Mouse (Mus musculus): ENCODE data around the gene C330007P06Rik. TPM values are rescaled to one million over a fixed set of nuclear protein-coding genes. Genes with fewer than 3 reads are reported as not detected.
"Not testable (repeated sequence)": the region's sequence is repeated elsewhere in the genome, so short reads cannot be mapped to it uniquely, and the experiment has no call there.

C330007P06Rik gene
- total and polyA plus RNA-seq, 3 experiments, result 18.6 to 61.2 (median 53.0) TPM

DNA sequence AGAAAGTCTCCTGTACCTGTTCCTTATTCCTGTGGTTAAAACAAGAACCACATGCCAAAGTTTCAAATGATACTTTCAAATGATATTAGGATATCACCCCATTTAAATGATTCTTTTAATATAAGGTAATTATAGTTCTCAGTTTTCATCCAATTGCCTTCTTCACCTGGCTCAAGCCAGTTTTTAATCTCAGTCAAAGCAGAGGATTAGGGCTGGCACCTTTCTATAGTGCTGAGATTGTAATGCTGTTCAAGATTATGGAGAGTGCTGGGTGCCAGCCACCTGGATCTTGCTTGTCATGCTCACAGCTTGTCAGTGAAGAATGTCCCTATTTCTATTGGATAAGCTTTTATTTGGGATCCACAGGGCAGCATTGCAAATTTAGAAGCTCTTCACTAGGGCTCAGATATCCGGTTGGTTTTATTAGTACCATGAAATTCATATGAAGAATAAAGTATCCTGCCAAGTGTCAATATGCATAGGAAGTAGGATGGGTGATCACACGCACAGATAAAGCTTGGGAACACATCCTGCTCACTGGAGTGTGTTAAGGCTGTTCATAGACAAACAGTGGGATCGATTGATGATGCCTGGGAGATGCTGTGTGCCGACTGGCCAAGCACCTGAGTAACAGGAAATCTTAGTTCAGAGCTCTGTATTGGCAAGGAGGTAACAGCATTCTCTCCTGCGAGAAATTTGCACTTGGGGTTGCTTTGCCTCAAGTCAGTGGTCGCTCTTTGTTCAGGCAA, 74.6 kb downstream of the C330007P06Rik start:
- Histone ChIP-seq H3K27ac (ENCODE audit: insufficient read depth, low read depth) (no peak overlapping the region), H3K79me2 (replicated peaks; ENCODE audit: control insufficient read depth, extremely low read depth, insufficient read depth, poor library complexity, severe bottlenecking) (peaks cover 10% of the 10 kb centered on the region), H3K27me3 (replicated peaks) (no peaks in the 10 kb centered on the region), H3K4me1 (ENCODE audit: control insufficient read depth in 1 of 2, insufficient read depth in 2 of 2) (peaks cover 0 to 12% of the 10 kb centered on the region in 2 experiments; a peak in 1 of 4 replicates), H3K36me3 (replicated peaks in 1 of 2; ENCODE audit: control insufficient read depth in 1 of 2, insufficient read depth in 1 of 2, low read length in 1 of 2) (peaks cover 15 to 18% of the 10 kb centered on the region in 2 experiments), H3K4me2 (ENCODE audit: insufficient read depth, low read depth, poor library complexity, severe bottlenecking) (no peak overlapping the region), H3K9ac (ENCODE audit: insufficient read depth, low read depth) (no peak overlapping the region), H3K4me3 (replicated peaks in 1 of 3; ENCODE audit: low read depth in 2 of 3, low read length in 2 of 3, poor library complexity in 1 of 3) (no peak overlapping the region), H3K9me3 (replicated peaks; ENCODE audit: low read length) (no peaks in the 10 kb centered on the region)
- dilution Hi-C loops (cut with MboI; ENCODE audit: extremely low pct_ligation_motif_present, extremely low pct_unique_long_range_greater_than_20kb, low sequenced_read_pairs), result no loop called here
- TF ChIP-seq CHD1 (IDR thresholded peaks at IDR 0.05; ENCODE audit: low read depth, low read length) (no peak), POLR2AphosphoS2 (IDR thresholded peaks at IDR 0.05; ENCODE audit: low read depth, low read length) (peak; percentile 98), ZNF384 (IDR thresholded peaks at IDR 0.05; ENCODE audit: low read depth, low read length) (no peak), MXI1 (IDR thresholded peaks at IDR 0.05; ENCODE audit: low read depth, low read length) (no peak), USF1 (IDR thresholded peaks at IDR 0.05; ENCODE audit: low read depth, low read length) (no peak), CHD2 (IDR thresholded peaks at IDR 0.05; ENCODE audit: low read length) (peak; percentile 33; the same call in 1 of the 2 replicates)
- peak; percentile 14 for DNase-seq (ENCODE audit: extremely low read depth)
- in situ Hi-C loops (cut with MboI; ENCODE audit: low pct_ligation_motif_present, low pct_unique_long_range_greater_than_20kb, low sequenced_read_pairs), result loop anchor here (5.0 to 10.0 kb wide), 2 partner anchors 37 to 55 kb away; partner anchors contain the start of gene Slc25a43

- H3K9me3 ChIP-seq (replicated peaks; ENCODE audit: low read length); H3K27me3 ChIP-seq (replicated peaks); DNase-seq (ENCODE audit: extremely low read depth); dilution Hi-C loops (cut with MboI; ENCODE audit: extremely low pct_ligation_motif_present, extremely low pct_unique_long_range_greater_than_20kb, low sequenced_read_pairs); H3K27ac ChIP-seq (ENCODE audit: insufficient read depth, low read depth); H3K79me2 ChIP-seq (replicated peaks; ENCODE audit: control insufficient read depth, extremely low read depth, insufficient read depth, poor library complexity, severe bottlenecking); H3K4me1 ChIP-seq (ENCODE audit: control insufficient read depth in 1 of 2, insufficient read depth in 2 of 2): not testable (repeated sequence)
- H3K9ac ChIP-seq (ENCODE audit: insufficient read depth, low read depth), result peak overlapping the region; percentile 83
- peak overlapping the region; percentile 32 for H3K4me2 ChIP-seq (ENCODE audit: insufficient read depth, low read depth, poor library complexity, severe bottlenecking)
- peak overlapping the region; percentile 73 to 81 (median 75) for H3K4me3 ChIP-seq (replicated peaks in 1 of 3; ENCODE audit: low read depth in 2 of 3, low read length in 2 of 3, poor library complexity in 1 of 3)
- in situ Hi-C loops (cut with MboI; ENCODE audit: low pct_ligation_motif_present, low pct_unique_long_range_greater_than_20kb, low sequenced_read_pairs), result loop anchor here (5.0 to 10.0 kb wide), 2 partner anchors 34 to 52 kb away; partner anchors contain the start of gene Slc25a43
- peaks cover 15 to 18% of the 10 kb centered on the region in 2 experiments for H3K36me3 ChIP-seq (replicated peaks in 1 of 2; ENCODE audit: control insufficient read depth in 1 of 2, insufficient read depth in 1 of 2, low read length in 1 of 2)
These were observed 77.2 kb downstream of the C330007P06Rik start for GRCm38 (mm10) chrX:36796734-36797133.

- Histone ChIP-seq H3K36me3 (replicated peaks in 1 of 2; ENCODE audit: control insufficient read depth in 1 of 2, insufficient read depth in 1 of 2, low read length in 1 of 2) (peaks cover 15 to 18% of the 10 kb centered on the region in 2 experiments), H3K4me3 (replicated peaks in 1 of 3; ENCODE audit: low read depth in 2 of 3, low read length in 2 of 3, poor library complexity in 1 of 3) (peak overlapping the region; percentile 74 to 81 (median 75)), H3K9me3 (replicated peaks; ENCODE audit: low read length) (no peaks in the 10 kb centered on the region), H3K4me2 (ENCODE audit: insufficient read depth, low read depth, poor library complexity, severe bottlenecking) (peak overlapping the region; percentile 32; the same call in 1 of the 2 replicates), H3K27me3 (replicated peaks) (no peaks in the 10 kb centered on the region), H3K4me1 (ENCODE audit: control insufficient read depth in 1 of 2, insufficient read depth in 2 of 2) (peaks cover 0 to 8% of the 10 kb centered on the region in 2 experiments; a peak in 1 of 4 replicates), H3K9ac (ENCODE audit: insufficient read depth, low read depth) (peak overlapping the region; percentile 83), H3K27ac (ENCODE audit: insufficient read depth, low read depth) (peak overlapping the region; percentile 78), H3K79me2 (replicated peaks; ENCODE audit: control insufficient read depth, extremely low read depth, insufficient read depth, poor library complexity, severe bottlenecking) (peaks cover 10% of the 10 kb centered on the region)
- DNase-seq (ENCODE audit: extremely low read depth), result peak; percentile 68
- dilution Hi-C loops (cut with MboI; ENCODE audit: extremely low pct_ligation_motif_present, extremely low pct_unique_long_range_greater_than_20kb, low sequenced_read_pairs), result no loop called here
- in situ Hi-C loops (cut with MboI; ENCODE audit: low pct_ligation_motif_present, low pct_unique_long_range_greater_than_20kb, low sequenced_read_pairs), result loop anchor here (5.0 to 10.0 kb wide), 2 partner anchors 34 to 51 kb away; partner anchors contain the start of gene Slc25a43
- peak; percentile 85 for TF ChIP-seq MYC (IDR thresholded peaks at IDR 0.05; ENCODE audit: low read depth, low read length)
- TF ChIP-seq NELFE (IDR thresholded peaks at IDR 0.05; ENCODE audit: low read depth, low read length), result 0 out of 2 replicates have a peak, but pooled peaks have one; percentile 15
- peak; percentile 72 for TF ChIP-seq ELF1 (IDR thresholded peaks at IDR 0.05; ENCODE audit: low read depth, low read length)
- TF ChIP-seq IRF4 (IDR thresholded peaks at IDR 0.05; ENCODE audit: low read depth, low read length), result peak; percentile 36; the same call in 1 of the 2 replicates
- no peak for TF ChIP-seq TCF12 (IDR thresholded peaks at IDR 0.05; ENCODE audit: low read depth, low read length)
- TF ChIP-seq NRF1 (IDR thresholded peaks at IDR 0.05; ENCODE audit: low read depth, low read length), result peak; percentile 59
- no peak for TF ChIP-seq ETS1 (conservative IDR thresholded peaks at IDR 0.05; ENCODE audit: low read depth, low read length)
- peak; percentile 42; the same call in 1 of the 2 replicates for TF ChIP-seq HCFC1 (IDR thresholded peaks at IDR 0.05; ENCODE audit: low read depth, low read length)
- TF ChIP-seq ZC3H11A (IDR thresholded peaks at IDR 0.05; ENCODE audit: low read depth, low read length), result no peak
- no peak for TF ChIP-seq ZNF384 (IDR thresholded peaks at IDR 0.05; ENCODE audit: low read depth, low read length)
- TF ChIP-seq MEF2A (IDR thresholded peaks at IDR 0.05; ENCODE audit: borderline replicate concordance, low read depth, low read length), result no peak
- no peak for TF ChIP-seq PAX5 (IDR thresholded peaks at IDR 0.05; ENCODE audit: low read length)
- TF ChIP-seq CHD2 (IDR thresholded peaks at IDR 0.05; ENCODE audit: low read length), result peak; percentile 72
- no peak; the same call in none of the 2 replicates for TF ChIP-seq SIN3A (IDR thresholded peaks at IDR 0.05; ENCODE audit: low read length)
- peak; percentile 7; the same call in 1 of the 2 replicates for TF ChIP-seq SMC3 (IDR thresholded peaks at IDR 0.05; ENCODE audit: low read depth, low read length)
- peak in 1 of 2 experiments; percentile 69; a peak in 2 of 4 replicates for TF ChIP-seq CTCF (conservative IDR thresholded peaks at IDR 0.05 in 1 of 2, IDR thresholded peaks at IDR 0.05 in 1 of 2; ENCODE audit: low read depth in 2 of 2, low read length in 2 of 2)
- peak; percentile 72; the same call in 1 of the 2 replicates for TF ChIP-seq MXI1 (IDR thresholded peaks at IDR 0.05; ENCODE audit: low read depth, low read length)
- TF ChIP-seq USF1 (IDR thresholded peaks at IDR 0.05; ENCODE audit: low read depth, low read length), result no peak
- TF ChIP-seq MAX (IDR thresholded peaks at IDR 0.05; ENCODE audit: low read length), result peak; percentile 81
- peak; percentile 75 for TF ChIP-seq BHLHE40 (IDR thresholded peaks at IDR 0.05; ENCODE audit: low read depth, low read length)
These were observed 77.7 kb downstream of the C330007P06Rik start for GRCm38 (mm10) chrX:36796163-36796581.

Data from CH12.LX (cell line).